ENCODE assay signal across 17 mouse cellular contexts in the genomic region with DNA sequence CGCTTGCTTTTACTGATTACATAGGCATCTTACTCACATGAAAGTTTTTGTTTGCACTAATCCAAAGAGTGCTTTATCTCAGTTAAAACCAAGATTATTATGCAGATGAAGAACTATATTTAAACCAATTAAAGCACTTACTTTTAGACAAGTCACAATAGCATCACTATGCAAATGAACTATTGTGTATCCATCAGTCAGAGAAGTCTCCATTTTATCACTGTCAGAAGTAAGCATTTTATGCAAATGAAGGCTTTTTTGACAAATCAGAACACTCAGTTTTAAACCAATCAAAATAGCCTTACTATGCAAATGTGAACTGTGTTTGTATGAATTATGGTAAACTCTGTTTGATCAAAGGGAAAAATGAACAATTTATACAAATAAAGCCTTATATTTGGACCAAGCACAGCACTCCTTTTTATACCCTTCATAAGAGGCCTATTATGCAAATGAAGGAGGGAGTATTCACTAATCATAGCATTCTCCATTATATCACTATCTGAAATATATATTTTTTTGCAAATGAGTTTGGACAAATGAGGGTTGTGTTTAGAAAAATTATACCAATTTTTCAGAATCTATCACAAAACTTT.
"Had no signal": no experiment of that assay in that cellular context is flagged by ENCODE, and none has a peak within 500 bp of the region (broad histone marks: within the 10 kb centered on the region; RNA-seq: fewer than 3 reads in every experiment).

No protein-coding gene starts in this region.

- DNase-seq: lung, adult 2 months; lung, postnatal 14 days; lung, postnatal 36 days; right cerebral cortex, postnatal 14 days; thymus, adult 2 months; thymus, postnatal 25 days; thymus, postnatal 4 days had no signal

- ATAC-seq: lung, postnatal 0 days; midbrain, embryonic 13.5 days; midbrain, embryonic 15.5 days had no signal

- H3K4me1 ChIP-seq: lung, embryonic 15.5 days; megakaryocyte, embryonic 14.5 days; midbrain, embryonic 13.5 days; midbrain, embryonic 15.5 days; neural tube, embryonic 12.5 days; stomach, embryonic 15.5 days had no signal

- H3K27me3 ChIP-seq: lung, embryonic 15.5 days; megakaryocyte, embryonic 14.5 days; midbrain, embryonic 13.5 days; midbrain, embryonic 15.5 days; neural tube, embryonic 12.5 days; stomach, embryonic 15.5 days had no signal

- H3K36me3 ChIP-seq: lung, embryonic 15.5 days; midbrain, embryonic 13.5 days; midbrain, embryonic 15.5 days; neural tube, embryonic 12.5 days; stomach, embryonic 15.5 days had no signal

- H3K4me3 ChIP-seq: lung, embryonic 15.5 days; megakaryocyte, embryonic 14.5 days; midbrain, embryonic 13.5 days; midbrain, embryonic 15.5 days; neural tube, embryonic 12.5 days; stomach, embryonic 15.5 days had no signal

- H3K27ac ChIP-seq: lung, embryonic 15.5 days; macrophage; midbrain, embryonic 13.5 days; midbrain, embryonic 15.5 days; neural tube, embryonic 12.5 days; stomach, embryonic 15.5 days; stomach, postnatal 0 days had no signal

- H3K4me2 ChIP-seq: lung, embryonic 15.5 days; midbrain, embryonic 11.5 days; midbrain, embryonic 13.5 days; midbrain, embryonic 15.5 days; neural tube, embryonic 12.5 days; stomach, embryonic 15.5 days had no signal

- H3K9ac ChIP-seq: lung, embryonic 15.5 days; midbrain, embryonic 13.5 days; midbrain, embryonic 15.5 days; neural tube, embryonic 12.5 days; stomach, embryonic 15.5 days had no signal

- H3K9me3 ChIP-seq: lung, embryonic 15.5 days; midbrain, embryonic 13.5 days; midbrain, embryonic 15.5 days; neural tube, embryonic 12.5 days; stomach, embryonic 15.5 days had no signal
